Mouse (Mus musculus) CH12.LX (cell line): Measurements from ENCODE around the gene Vtcn1. TPM values are rescaled to one million over a fixed set of nuclear protein-coding genes. Genes with fewer than 3 reads are reported as not detected.

Experiments used
- DNase-seq: peaks from one replicate; pipeline ENCODE4 v3.0.0-alpha.2; 2013; ENCODE audit errors: extremely low read depth
- H3K27ac ChIP-seq: 2 replicates; pipeline ENCODE4 v1.5.1; 2012; ENCODE audit warnings: low read depth, mild to moderate bottlenecking, control low read depth, moderate library complexity; ENCODE audit not compliant: insufficient read depth
- H3K27me3 ChIP-seq: replicated peaks from 2 replicates; pipeline ENCODE3; 2012; ENCODE audit warnings: inconsistent platforms
- H3K36me3 ChIP-seq, 2 experiments: replicated peaks in 1 of 2; 2 replicates each; pipeline versions ENCODE3 to v1.6.1; 2012; ENCODE audit warnings: inconsistent platforms in 1 of 2, low read length in 1 of 2, mild to moderate bottlenecking in 1 of 2, mixed read lengths in 1 of 2, moderate library complexity in 1 of 2; ENCODE audit not compliant: control insufficient read depth in 1 of 2, insufficient read depth in 1 of 2
- H3K4me1 ChIP-seq, 2 experiments: 2 replicates each; pipeline ENCODE4 v1.6.1; 2012; ENCODE audit warnings: inconsistent platforms in 1 of 2, moderate library complexity in 1 of 2; ENCODE audit not compliant: insufficient read depth in 2 of 2, control insufficient read depth in 1 of 2
- H3K4me2 ChIP-seq: 2 replicates; pipeline ENCODE4 v1.6.1; 2012; ENCODE audit warnings: low read depth, mild to moderate bottlenecking, control low read depth; ENCODE audit not compliant: poor library complexity, insufficient read depth, severe bottlenecking
- H3K4me3 ChIP-seq, 3 experiments: fragments of 150-350 bp in 1 of 3; sonication (generic) in 1 of 3; replicated peaks in 1 of 3; 2 replicates each; pipeline versions ENCODE3 to v1.5.1; 2011 to 2012; ENCODE audit warnings: low read depth in 2 of 3, low read length in 2 of 3, mild to moderate bottlenecking in 2 of 3, moderate library complexity in 2 of 3, control low read depth in 1 of 3, improper control_type of control experiment in 1 of 3, inconsistent platforms in 1 of 3, mixed read lengths in 1 of 3; ENCODE audit not compliant: poor library complexity in 1 of 3
- H3K79me2 ChIP-seq: replicated peaks from 2 replicates; pipeline ENCODE4 v1.6.1; 2012; ENCODE audit warnings: mild to moderate bottlenecking, moderate library complexity; ENCODE audit not compliant: control insufficient read depth, poor library complexity, insufficient read depth, severe bottlenecking; ENCODE audit errors: extremely low read depth
- H3K9ac ChIP-seq: 2 replicates; pipeline ENCODE4 v1.6.1; 2012; ENCODE audit warnings: low read depth, mild to moderate bottlenecking, control low read depth, moderate library complexity; ENCODE audit not compliant: insufficient read depth
- H3K9me3 ChIP-seq: replicated peaks from 2 replicates; pipeline ENCODE3; 2012; ENCODE audit warnings: low read length, inconsistent platforms, mixed read lengths
- CTCF ChIP-seq, 2 experiments: IDR thresholded peaks in 1 of 2; conservative IDR thresholded peaks in 1 of 2; 2 replicates each; pipeline ENCODE4 v1.5.1; 2011 to 2012; ENCODE audit warnings: low read depth in 2 of 2, low read length in 2 of 2, improper control_type of control experiment in 1 of 2, inconsistent platforms in 1 of 2, mild to moderate bottlenecking in 1 of 2, moderate library complexity in 1 of 2
- E2F4 ChIP-seq: IDR thresholded peaks from 2 replicates; pipeline ENCODE4 v1.6.1; 2011; ENCODE audit warnings: low read depth, low read length, improper control_type of control experiment; ENCODE audit not compliant: insufficient replicate concordance
- ELF1 ChIP-seq: IDR thresholded peaks from 2 replicates; pipeline ENCODE4 v1.6.1; 2014; ENCODE audit warnings: low read depth, mild to moderate bottlenecking, inconsistent platforms, low read length, improper control_type of control experiment
- EP300 ChIP-seq: IDR thresholded peaks from 2 replicates; pipeline ENCODE4 v1.6.1; 2011; ENCODE audit warnings: low read length, improper control_type of control experiment
- GABPA ChIP-seq: IDR thresholded peaks from 2 replicates; pipeline ENCODE4 v1.6.1; 2012; ENCODE audit warnings: low read depth, low read length, improper control_type of control experiment, inconsistent platforms; ENCODE audit not compliant: insufficient replicate concordance
- KAT2A ChIP-seq: IDR thresholded peaks from 2 replicates; pipeline ENCODE4 v1.6.1; 2012; ENCODE audit warnings: low read length, improper control_type of control experiment, inconsistent platforms; ENCODE audit not compliant: insufficient replicate concordance
- MAZ ChIP-seq: IDR thresholded peaks from 2 replicates; pipeline ENCODE4 v1.6.1; 2012; ENCODE audit warnings: low read depth, mild to moderate bottlenecking, inconsistent platforms, low read length, improper control_type of control experiment, moderate library complexity
- PAX5 ChIP-seq: IDR thresholded peaks from 2 replicates; pipeline ENCODE4 v1.6.1; 2012; ENCODE audit warnings: low read length, inconsistent platforms, mixed read lengths
- SIN3A ChIP-seq: IDR thresholded peaks from 2 replicates; pipeline ENCODE4 v1.6.1; 2012; ENCODE audit warnings: low read length, improper control_type of control experiment, inconsistent platforms
- USF2 ChIP-seq: conservative IDR thresholded peaks from 2 replicates; pipeline ENCODE4 v1.6.1; 2011; ENCODE audit warnings: low read depth, low read length, improper control_type of control experiment
- ZMIZ1 ChIP-seq: IDR thresholded peaks from 2 replicates; pipeline ENCODE4 v1.6.1; 2012; ENCODE audit warnings: low read depth, mild to moderate bottlenecking, inconsistent platforms, low read length, improper control_type of control experiment
- ZNF384 ChIP-seq: IDR thresholded peaks from 2 replicates; pipeline ENCODE4 v1.6.1; 2012; ENCODE audit warnings: low read depth, low read length, improper control_type of control experiment, inconsistent platforms
- dilution Hi-C: fragments of 300-500 bp; cut with MboI; formaldehyde crosslinking; loops from 2 replicates; pipeline ENCODE4 v1.14.3; 2020; ENCODE audit warnings: low sequenced_read_pairs; ENCODE audit not compliant: extremely low pct_unique_long_range_greater_than_20kb, extremely low pct_ligation_motif_present
- in situ Hi-C: fragments of 300-500 bp; cut with MboI; formaldehyde crosslinking; loops from 3 replicates; pipeline ENCODE4 v1.14.3; 2019; ENCODE audit warnings: low sequenced_read_pairs, low pct_ligation_motif_present, low pct_unique_long_range_greater_than_20kb, mixed read lengths
- polyA plus RNA-seq: library from polyadenylated mRNA; unstranded; fragments of >175 nt; gene quantifications from 2 replicates; pipeline ENCODE4 v1.2.1, GENCODE M21; 2012; ENCODE audit warnings: low read depth; ENCODE audit not compliant: insufficient read length
- total RNA-seq, 2 experiments: library from RNA; depleted of rRNA; stranded (reverse); fragments of 300-350 nt in 1 of 2; fragments of >200 nt in 1 of 2; gene quantifications; 2 replicates each; pipeline ENCODE4 v1.2.3; 2012 to 2014

The Vtcn1 gene
- total RNA-seq (2012; rRNA removed) (0.04 TPM in 1 of 2 replicates, not detected in the other), total RNA-seq (2014; rRNA removed) (not detected in 2 replicates), polyA plus RNA-seq (0.14 TPM in 1 of 2 replicates, not detected in the other)

DNA sequence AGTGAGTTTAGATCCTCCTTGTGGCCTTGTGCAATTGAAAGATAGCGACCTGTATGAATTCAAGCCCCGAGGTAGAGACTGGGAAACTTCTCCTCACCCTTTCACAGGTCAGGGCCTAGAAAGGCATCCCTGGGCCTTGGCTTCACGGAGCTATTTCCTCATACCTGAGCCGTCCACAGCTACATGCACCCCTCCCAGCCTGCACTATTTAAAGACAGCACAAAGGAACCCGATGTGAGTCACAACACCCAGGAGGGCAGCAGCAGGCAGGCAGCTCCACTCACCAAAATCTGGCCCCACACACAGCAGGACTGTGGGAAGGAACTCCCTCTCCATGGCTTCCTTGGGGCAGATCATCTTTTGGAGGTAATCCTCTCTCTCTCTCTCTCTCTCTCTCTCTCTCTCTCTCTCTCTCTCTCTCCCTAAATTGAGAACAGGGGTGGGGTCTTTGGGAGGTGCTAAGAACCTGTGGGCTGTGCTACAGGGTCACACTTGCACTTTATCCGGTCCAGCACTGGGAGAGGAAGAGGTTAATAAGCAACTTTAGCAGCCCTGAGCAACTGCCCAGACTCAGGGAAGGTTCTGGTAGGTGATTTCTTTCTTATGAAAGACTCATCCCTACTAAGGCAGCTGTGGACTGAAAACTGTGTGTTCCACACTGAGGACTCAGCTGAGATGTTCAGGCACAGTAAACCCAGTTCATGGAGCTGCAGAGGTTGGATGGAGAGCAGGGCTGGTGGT, at the start of gene Vtcn1:
TSS of gene Vtcn1 (plus strand) at position 235 of the 741 bp plus-strand sequence.
- no peak for DNase-seq
- Histone ChIP-seq H3K4me2 (no peak within 1 kb of the TSS), H3K27me3 (no peaks in the 10 kb centered on the region), H3K9me3 (no peaks in the 10 kb centered on the region), H3K4me1 (peaks cover 15 to 44% of the 10 kb centered on the region in 2 experiments), H3K79me2 (no peaks in the 10 kb centered on the region), H3K4me3 (no peak within 1 kb of the TSS), H3K9ac (no peak within 1 kb of the TSS), H3K27ac (no peak within 1 kb of the TSS), H3K36me3 (no peaks in the 10 kb centered on the region)
- dilution Hi-C loops (no loop called here), in situ Hi-C loops (no loop called here)
- TF ChIP-seq ZNF384 (no peak), EP300 (no peak), KAT2A (no peak)

- no peak overlapping the region for H3K9ac ChIP-seq
- no peak overlapping the region for H3K4me2 ChIP-seq
- DNase-seq, result no peak
- TF ChIP-seq ZMIZ1 (no peak), CTCF (conservative IDR thresholded peaks at IDR 0.05 in 1 of 2, IDR thresholded peaks at IDR 0.05 in 1 of 2; ENCODE audit: low read depth in 2 of 2, low read length in 2 of 2) (no peak)
- TF ChIP-seq, all 38 proteins: peak for 0
- no peaks in the 10 kb centered on the region for H3K27me3 ChIP-seq
- no peak overlapping the region for H3K27ac ChIP-seq
- no peaks in the 10 kb centered on the region for H3K79me2 ChIP-seq
- H3K36me3 ChIP-seq, result no peaks in the 10 kb centered on the region
- H3K4me3 ChIP-seq, result no peak overlapping the region
- no peaks in the 10 kb centered on the region for H3K9me3 ChIP-seq
- dilution Hi-C loops, result no loop called here
- in situ Hi-C loops, result no loop called here
- H3K4me1 ChIP-seq, result peaks cover 12 to 19% of the 10 kb centered on the region in 2 experiments
Observed at GRCm38 (mm10) chr3:100776967-100777366, 48.3 kb upstream of the Vtcn1 start.

DNA sequence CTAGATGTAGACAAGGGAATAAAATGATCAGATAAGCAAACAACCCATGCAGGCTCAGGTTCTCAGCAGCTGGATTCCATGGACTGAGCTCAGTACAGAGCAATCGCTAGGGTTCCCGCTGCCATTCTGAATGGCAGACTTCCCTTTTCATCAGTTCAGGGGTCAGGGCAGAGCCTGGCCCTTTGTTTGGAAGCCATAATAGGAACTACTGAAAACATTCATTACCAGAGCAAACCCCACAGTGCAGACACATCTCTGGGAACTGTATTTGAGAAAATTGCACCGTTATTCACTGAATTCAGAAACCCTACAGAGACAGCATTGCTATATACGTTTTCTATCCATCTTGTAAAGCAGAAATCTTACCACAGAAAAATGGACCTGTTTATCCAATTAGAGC, 47.7 kb upstream of the Vtcn1 start:
- Histone ChIP-seq H3K79me2 (no peaks in the 10 kb centered on the region), H3K4me3 (no peak overlapping the region), H3K36me3 (no peaks in the 10 kb centered on the region), H3K9me3 (no peaks in the 10 kb centered on the region), H3K27me3 (no peaks in the 10 kb centered on the region)
- DNase-seq, result no peak
- dilution Hi-C loops (no loop called here), in situ Hi-C loops (no loop called here)
- TF ChIP-seq GABPA (no peak), ELF1 (no peak), ZNF384 (no peak), E2F4 (no peak), SIN3A (no peak), MAZ (no peak), USF2 (no peak), KAT2A (no peak), PAX5 (no peak)
- TF ChIP-seq, all 38 proteins: peak for 0
- Histone ChIP-seq H3K9ac (no peak overlapping the region), H3K4me2 (no peak overlapping the region), H3K27ac (no peak overlapping the region), H3K4me1 (peaks cover 10 to 18% of the 10 kb centered on the region in 2 experiments)
